Mouse (Mus musculus) T-helper 2 cell (primary cell): Measurements from ENCODE around the gene Lrrc9.

Source experiments
- in situ Hi-C: fragments of 300-600 bp; cut with MboI, MseI; formaldehyde crosslinking; loops from one replicate; pipeline ENCODE4 v1.15.1; 2025; ENCODE audit warnings: high pct_unique_total_duplicates

Lrrc9 gene

DNA sequence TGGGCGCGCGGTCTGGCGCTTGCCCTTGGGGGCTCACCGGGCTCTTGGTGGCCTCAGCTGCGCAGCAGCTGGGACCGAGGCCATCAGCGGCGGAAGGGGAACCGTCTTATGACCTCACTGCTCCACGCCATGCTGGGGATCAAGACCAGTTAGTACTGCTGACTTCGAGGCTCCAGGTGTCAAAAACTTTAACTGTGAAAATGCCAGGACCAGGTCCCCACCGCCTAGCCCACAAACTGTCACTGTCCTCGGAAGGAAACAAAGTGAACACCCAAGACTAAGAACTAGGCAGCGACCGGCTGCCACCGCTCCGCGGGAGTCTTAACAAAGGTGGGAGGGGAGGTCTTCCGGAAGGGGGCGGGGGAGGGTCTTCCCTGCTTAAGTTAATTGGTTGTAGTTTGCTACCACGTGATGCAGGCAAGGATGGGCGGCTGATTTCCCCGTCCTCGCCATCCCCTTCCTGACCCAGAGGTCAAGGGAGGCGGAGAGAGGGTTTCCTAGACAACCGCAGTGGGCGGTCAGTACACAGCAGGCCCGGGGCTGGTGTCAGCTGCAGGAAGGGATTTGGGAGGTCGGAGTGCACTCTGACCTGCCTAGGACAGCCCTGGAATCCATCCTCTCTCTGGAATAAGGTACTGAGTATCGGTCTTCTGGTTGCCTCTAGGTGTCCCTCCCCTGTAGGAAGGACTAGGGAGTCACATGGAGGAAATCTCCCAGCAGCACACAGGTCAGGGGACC lies at the start of gene Lrrc9:
Gene Lrrc9, plus strand, starts transcription at position 28 of the 738 bp plus-strand sequence.
- in situ Hi-C loops, result no loop called here

DNA sequence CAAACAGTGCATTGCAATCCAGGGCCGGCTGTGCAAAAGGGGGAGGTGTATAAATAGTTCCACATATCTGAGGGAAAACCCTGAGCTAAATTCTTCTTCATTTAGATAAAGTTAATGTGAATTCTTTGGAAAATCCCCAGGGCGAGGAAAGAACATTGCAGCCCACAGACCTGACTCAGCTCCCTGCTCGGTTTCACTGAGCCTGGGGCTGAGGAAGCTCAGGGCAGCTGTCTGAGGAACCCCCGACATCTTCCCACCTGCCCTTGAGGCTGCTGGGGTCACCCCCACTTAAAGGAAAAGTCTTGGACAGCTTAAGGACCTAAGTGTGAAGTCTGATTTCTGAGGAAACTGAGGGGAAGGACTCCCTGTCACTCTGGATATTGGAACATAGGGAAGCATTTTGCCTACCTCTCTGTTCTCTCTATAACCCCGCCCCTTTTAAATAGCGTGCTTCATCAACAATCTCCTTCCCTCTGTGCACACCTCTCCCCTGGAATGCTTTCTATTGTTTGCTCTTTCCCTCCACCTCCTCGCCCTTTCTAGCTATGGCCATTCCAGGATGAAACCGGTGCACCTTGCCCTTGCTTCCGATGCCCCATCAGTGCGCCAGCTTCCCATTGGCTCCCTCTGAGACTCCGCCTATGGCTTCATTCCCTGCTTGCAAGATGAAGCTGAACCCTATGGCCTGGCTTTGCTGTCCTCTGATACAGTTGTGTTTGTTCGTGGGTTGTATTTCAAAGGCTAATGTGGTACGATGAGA lies 48.4 kb upstream of the Lrrc9 start:
- in situ Hi-C loops, result no loop called here

DNA sequence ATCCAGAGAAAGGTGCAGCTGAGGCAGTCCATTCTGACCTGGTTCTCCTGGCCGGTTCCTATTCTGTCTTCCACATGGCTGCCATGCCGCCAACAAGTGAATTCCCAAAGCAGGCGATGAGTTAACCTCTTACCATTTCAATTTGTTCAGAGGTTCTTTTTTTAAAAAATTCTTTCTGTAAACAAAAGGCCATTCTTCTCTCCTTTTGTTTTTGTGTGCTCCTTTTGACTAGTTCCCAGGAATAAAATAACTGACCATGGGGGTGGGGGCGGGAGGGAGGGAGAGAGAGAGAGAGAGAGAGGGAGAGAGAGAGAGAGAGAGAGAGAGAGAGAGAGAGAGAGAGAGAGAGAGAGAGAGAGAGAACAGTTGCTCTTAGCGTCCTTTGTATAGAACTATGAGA lies 36.6 kb upstream of the Lrrc9 start:
- in situ Hi-C loops, result loop anchor here (25.0 kb wide), 1 partner anchor 293 kb away; no protein-coding TSS in a partner anchor

DNA sequence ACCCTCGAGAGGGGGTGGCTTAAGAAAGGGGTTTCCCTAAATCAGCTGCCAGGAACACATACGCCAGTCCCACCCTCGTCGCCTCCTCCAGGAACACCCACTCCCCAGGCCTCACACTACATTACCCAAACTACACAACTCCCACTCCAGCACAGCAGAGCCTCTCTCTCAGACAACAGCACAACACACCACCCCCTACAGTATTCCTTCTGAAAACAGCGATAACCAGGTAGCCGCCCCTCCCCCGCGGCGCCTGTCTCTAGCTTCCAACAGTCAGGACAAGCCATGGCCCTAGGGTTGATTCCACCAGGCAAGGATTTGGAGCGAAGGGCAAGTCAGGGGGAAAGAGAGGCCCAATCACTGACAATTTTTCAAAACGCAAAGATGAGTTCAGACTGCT lies 34.5 kb upstream of the Lrrc9 start:
- in situ Hi-C loops, result loop anchor here (25.0 kb wide), 1 partner anchor 295 kb away; no protein-coding TSS in a partner anchor

DNA sequence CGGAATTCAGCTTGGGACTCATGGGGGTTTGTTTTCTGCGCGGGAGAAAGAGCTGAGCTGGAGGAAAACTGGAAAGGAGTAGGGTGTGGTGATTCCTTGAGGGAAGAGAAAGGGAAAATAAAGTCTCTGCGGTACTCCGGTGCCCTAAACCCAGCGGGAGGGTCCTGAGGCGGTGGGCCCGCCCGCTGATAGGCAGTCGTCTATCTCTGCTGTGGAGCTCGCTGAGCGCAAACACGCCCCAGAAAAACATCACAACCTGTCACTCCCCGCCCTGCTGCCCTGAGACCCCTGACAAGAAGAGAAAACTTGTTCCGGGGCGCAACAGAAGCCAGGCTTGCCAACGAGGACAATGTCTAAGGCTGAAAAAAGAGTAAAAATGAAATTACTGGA lies 34.0 kb upstream of the Lrrc9 start:
- in situ Hi-C loops, result loop anchor here (25.0 kb wide), 1 partner anchor 295 kb away; no protein-coding TSS in a partner anchor

DNA sequence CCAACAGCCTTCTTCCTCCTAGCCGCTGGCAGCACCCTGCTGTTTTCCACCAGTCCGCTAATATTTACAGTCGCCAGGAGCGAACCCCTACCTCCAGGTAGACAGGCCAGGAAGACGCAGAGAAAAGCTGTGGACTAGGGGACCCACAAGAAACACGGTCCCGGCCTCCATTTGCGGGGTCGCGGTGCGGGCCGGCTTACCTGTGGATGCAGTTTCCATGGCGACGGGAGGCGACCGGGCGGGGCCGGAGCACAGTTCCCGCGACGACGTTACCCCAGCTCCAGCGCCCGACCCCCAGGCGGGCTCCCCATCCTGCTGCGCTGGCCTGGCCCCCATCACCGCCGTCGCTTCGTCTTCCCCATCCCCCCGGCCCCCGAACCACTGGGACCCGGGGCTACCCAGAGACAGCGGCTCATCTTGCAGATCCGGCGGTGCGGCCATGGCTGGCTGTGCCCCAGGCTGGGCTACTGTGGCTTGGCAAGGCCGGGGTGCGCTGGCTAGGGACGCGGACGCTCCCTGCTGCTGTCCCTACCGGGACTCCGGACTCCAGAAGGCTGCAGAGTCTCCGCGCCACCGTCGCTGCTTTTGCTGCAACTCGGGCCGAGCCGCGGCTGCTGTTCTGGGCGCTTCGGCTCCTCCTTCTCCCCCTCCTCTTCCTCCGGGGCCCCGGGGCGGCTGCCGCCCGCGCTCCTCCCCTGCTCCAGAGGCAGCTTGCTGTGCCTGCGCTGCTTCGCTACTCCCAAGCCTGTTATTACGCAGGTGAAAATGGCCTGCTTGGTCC lies 33.4 kb upstream of the Lrrc9 start:
- in situ Hi-C loops, result loop anchor here (25.0 kb wide), 1 partner anchor 296 kb away; no protein-coding TSS in a partner anchor

DNA sequence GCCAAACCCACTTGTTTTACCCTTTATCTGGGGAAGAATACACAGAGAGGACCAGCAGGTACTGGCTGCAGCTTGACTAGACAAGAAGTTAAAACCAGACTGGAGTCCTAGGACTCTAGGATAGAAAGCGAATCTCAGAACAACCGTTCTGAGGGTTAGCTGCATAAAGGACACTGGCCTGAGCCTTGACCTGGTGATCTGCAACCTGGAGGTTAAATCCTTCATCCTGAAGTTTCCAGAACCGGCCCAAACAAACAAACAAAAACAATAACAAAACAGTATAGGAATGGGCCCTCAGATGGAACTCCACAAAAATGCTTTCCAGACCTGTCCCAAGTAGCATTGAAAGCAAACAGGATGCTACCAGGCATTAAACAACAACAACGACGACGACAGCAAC lies 32.7 kb upstream of the Lrrc9 start, which contains the start of gene Rtn1:
Gene Rtn1, minus strand, starts transcription at position 101 of the 400 bp plus-strand sequence.
- in situ Hi-C loops, result loop anchor here (25.0 kb wide), 1 partner anchor 297 kb away; no protein-coding TSS in a partner anchor

DNA sequence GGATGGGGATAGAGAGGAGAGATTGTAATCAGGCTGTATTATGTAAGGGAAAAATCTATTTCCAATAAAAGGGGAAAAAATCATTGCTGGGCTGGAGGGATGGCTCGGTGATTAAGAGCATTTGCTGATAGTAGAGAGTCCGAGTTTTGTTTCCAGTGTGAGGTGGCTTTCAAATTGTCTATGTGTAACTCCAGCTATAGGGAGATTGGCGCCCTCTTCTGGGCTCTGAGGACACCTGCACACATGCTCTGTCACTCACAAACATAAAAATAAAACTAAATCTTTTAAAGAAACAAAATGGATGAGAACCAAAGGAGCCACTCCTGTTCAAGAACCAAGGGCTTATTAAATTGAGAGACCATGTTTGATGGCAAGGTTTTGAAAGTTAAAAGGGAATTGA lies 23.9 kb upstream of the Lrrc9 start:
- in situ Hi-C loops, result loop anchor here (25.0 kb wide), 1 partner anchor 305 kb away; no protein-coding TSS in a partner anchor

DNA sequence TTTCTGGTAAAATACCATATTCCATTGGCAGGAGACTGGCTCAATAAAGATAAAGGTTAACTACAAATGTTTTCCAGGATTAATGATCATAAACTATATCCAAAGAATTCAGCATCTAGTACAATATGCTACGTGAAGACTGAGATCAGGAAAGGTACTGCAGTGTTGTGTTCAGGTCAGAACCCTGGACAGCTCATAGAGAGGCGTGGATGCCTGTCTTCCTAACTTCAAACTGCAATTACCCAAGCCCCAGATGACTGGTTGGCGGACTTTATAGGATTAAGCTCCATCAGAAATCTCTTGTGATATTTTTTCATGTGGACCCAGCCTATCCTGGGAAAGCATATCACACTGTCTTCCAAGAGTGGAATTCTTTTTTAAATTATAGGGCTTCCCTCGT lies 19.0 kb upstream of the Lrrc9 start:
- in situ Hi-C loops, result loop anchor here (25.0 kb wide), 1 partner anchor 310 kb away; no protein-coding TSS in a partner anchor

DNA sequence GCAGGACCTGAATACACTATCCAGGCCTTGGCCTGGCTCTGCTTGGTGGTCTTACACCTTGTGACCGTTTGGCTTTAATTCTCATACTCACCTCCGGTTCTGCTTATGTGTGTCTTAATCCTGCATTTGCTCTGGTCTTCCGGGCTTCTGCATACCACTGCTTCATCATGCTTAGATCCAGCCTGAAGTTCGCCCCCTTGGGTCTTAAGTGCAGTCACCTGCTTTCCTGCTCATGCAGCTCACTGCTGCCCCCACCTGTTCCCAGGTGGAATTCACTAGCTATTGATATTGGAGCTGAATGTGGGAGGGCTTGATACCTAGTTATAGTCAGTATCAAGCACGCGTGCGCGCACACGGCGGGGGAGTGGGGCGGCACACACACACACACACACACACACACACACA lies 13.9 kb upstream of the Lrrc9 start:
- in situ Hi-C loops, result no loop called here

DNA sequence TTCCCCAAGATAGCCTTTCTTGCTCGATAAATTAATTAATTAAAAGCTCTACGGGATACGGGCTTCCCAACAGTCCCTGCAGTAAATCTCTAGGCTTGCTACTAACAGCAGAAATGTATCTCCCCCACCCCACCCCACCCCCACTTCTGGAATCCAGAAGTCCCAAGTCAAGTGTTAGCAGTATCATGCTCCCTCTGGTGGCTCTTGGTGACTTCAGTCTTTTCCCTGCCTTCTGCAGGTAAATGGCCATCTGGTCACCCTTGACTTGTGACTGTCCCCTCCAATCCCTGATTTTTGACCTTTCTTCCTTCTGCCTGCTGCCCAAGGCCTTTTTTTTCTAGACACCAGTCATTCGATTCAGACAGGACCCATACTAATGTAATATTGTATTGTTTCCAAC lies 9.5 kb upstream of the Lrrc9 start:
- in situ Hi-C loops, result no loop called here

DNA sequence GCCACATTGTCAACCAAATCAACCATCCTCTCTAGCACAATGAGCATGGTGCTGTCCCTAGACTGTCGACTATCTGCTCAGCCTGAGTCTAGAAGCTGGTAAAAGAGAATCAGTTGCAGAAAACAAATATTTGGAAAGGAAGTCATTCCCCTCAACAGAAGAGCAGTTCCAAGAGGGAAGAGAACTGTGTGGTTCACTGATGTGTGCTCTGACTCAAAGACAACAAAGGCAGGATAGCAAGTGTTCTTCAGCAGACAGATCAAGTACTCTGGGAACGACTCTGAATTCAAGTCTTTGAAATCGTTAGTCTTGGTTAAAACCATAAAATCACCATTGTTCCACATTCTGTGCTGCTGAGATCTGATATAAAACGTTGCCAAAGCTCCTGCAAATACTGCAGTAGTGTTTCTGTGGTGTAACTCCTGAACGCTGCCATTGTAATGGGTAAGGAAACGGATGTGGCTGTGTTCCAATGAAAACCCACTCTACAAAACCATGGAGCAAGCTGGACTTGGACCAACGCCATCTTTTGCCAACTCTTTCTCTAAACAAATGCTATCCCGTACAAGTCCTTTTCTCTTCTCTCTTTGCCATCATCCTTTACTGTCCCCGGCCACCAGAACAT lies 8.3 kb upstream of the Lrrc9 start:
- in situ Hi-C loops, result no loop called here

DNA sequence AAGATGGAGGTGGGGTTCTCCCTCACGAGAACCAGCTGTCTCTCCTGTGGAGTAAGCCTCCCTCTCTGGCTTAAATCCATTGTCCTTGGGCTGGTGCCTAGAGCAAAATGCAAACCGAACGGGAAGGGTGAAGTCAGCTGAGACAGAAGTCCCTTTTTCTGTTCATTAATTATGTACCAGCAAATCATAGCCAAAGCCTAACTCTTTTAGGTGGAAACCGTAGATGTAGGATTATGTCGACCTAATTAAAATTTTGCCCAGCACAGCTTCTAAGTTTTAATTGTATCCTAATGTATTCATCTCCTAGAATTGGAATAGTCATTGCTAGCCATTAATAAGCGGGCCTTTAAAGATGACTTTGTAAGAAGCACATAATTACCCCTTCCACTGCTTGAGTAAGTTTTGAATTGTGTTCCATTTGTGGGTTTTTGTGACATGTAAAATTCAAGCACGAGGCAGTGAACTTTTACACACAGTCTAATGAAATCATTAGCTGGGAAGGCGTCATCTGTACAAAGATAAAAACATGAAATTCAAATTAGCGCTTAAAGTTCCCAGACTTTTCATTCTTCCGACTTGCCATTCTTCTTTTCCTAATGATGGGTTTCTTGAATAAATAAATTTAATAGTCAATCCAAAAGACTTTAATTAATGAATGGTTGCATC lies 3.9 kb upstream of the Lrrc9 start:
- in situ Hi-C loops, result no loop called here

DNA sequence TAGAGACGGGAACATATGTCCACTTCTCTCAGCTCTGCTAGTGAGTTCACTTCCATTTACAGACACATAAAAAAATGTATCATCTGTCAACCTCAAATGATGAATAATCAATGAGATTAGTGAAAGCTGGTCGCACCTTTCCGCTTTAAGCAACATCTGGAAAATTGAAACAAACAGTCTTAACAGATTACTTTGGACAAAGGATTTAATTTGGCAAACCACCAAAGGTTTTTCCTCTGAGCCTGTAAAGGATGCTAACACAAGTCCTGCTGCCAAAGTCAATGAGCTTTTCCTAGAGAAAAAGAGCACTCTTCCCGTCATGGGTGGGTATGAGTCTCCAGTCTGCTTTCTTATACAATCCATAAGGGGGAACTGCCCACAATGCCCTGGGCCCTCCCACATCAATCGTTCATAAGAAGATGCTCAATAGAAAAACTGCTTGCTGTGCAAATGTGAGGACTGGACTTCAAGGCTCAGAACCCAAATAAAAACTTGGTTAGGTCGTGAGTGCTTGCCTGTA lies 2.6 kb upstream of the Lrrc9 start:
- in situ Hi-C loops, result no loop called here

DNA sequence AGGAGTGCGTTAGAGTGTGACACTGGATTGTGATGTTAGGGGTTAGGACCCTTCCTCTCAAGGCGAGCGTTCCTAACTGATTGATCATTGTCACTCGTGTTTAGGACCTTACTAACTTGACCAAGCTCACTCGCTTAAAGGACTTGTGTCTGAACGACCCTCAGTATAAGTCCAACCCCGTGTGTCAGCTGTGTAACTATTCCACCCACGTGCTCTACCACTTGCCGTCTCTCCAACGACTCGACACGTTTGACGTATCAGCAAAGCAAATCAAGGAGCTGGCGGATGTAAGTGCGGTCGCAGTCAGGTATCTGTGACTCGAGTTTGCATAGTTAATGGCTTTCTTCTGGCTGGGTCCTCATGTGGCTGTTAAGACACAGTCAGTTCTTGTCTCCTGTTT lies 12.3 kb downstream of the Lrrc9 start:
- in situ Hi-C loops, result no loop called here

DNA sequence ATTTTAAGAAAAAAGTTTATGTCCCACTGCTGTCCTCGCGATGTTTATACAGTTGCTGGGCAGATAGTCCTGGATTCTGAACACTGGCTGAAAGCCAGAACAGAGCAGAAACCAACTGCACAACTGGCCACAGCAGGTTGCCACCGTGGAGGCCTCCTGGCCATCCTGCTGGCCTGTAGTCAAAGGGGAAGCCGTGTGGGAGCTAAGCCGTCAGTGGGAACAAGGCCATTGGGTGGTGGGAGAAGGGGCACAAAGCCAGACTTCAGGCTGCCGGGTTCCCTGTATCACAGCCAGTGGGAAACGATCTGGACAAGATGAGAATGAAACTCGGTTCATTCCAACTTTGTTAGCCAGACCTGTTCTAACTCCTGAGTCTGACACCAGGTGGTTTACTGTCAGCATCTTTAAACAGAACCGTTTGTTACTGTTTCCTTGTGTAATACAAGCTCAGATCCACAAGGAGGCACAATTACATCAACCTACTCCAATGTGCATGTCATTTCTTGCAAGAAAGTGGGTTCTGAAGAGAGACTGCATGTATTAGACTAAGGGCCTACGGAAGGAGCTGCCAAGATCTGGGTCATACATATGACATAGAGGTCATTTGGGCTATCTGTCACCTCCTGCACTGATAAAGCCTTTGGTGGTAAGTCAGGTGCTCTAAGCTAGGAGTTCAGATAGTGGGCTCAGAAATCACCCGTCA lies 19.7 kb downstream of the Lrrc9 start:
- in situ Hi-C loops, result loop anchor here (10.0 kb wide), 1 partner anchor 223 kb away; no protein-coding TSS in a partner anchor

DNA sequence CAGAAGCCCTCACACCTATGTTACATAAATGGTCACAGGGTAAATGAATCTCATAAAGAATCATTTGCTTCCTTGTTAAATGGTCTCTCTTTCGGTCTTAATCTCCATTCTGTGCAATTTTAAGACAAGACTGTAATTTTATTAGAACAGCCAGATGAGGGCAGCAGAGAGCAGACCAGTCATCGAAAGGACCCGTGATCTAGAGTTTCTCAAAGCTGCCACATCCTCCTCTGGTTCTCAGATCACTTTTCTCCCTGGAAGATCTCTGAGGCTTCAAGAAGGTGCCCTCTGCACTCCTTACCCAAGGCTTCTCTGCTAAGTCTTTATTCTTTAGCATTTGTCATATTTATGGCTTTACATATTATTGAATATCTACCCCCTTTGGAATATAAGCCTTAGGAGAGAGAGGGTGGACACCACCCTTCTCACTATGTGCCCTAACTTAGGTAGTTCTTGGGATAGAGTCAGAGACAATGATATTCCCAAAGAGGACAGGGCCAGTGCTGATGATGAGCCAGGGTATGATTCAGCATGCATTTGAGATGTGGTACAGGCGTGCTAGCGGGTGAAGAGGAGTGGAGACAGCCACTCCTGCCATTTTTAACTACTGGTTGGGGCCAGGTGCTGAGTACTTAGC lies 20.3 kb downstream of the Lrrc9 start:
- in situ Hi-C loops, result loop anchor here (10.0 kb wide), 1 partner anchor 223 kb away; no protein-coding TSS in a partner anchor

DNA sequence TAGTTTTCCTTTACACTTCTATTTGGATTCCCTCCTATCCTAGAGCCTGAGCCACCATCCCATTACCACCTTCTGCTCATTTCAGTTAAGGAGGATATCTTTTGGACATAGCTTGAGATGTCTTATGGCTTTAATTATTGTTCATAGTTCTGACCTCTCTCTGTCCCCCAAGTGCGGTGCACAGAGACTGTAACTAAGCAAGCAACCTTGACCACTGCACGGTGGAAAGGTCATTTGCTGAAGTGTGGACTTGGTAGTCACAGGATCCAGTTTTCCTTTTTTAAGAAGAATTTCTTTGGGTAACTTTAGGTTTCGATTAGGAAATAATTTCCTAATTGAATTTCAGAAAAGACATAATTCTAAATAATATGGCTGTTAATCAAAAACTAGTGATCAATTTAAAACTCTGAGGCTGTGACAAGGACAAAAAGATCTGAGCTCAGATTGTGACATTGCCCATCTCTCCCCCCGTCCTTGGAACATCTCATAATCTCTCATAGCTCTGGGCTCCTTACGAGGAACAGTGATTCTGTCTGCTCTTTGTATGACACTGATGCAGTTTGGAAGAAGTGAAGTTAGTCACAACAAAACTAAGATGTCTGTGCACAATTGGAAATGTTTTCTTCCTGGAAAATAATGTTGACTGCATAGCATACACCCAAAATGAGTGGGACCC lies 24.3 kb downstream of the Lrrc9 start:
- in situ Hi-C loops, result loop anchor here (10.0 kb wide), 1 partner anchor 219 kb away; no protein-coding TSS in a partner anchor

DNA sequence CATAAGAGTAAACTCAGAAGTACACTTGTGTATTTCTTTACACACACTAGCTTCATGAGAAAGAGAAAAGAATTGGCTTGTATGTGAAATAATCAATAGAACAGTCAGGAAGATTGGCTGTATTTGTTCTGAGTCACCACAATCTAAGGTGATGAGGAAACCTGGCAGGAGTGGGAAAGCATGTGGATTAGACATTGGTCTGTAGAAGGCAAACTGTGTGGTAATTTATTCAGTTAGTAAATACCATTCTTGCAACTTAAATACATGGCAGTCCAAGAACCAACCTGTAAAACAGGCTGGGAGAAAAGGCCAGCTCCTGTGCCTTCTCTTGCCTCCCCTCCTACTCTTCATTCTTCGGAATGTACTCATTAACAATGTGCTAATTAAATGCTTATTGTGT lies 25.6 kb downstream of the Lrrc9 start:
- in situ Hi-C loops, result loop anchor here (10.0 kb wide), 1 partner anchor 218 kb away; no protein-coding TSS in a partner anchor
